In genomic region chr4:14056085-14056484, GRCm38 (mm10) we compare ENCODE assay signal across 24 mouse cellular contexts.
DNase-seq lines count a peak whose midpoint lies in the region; ATAC-seq and TF ChIP-seq lines count a peak whose summit lies in the region.
"Had no signal": no experiment of that assay in that cellular context is flagged by ENCODE, and none has a peak within 500 bp of the region (broad histone marks: within the 10 kb centered on the region; RNA-seq: fewer than 3 reads in every experiment).

No protein-coding gene starts in this region.

- peak; percentile 43; the same call in 1 of the 2 replicates for ATAC-seq in forebrain, embryonic 13.5 days
- no peak for ATAC-seq in forebrain, embryonic 11.5 days (replicated peaks; ENCODE audit: low FRiP score)
- no peak for ATAC-seq in neural tube, embryonic 13.5 days (ENCODE audit: low read depth)
- ATAC-seq in neural tube, embryonic 15.5 days (ENCODE audit: low FRiP score): no peak
- ATAC-seq in forebrain, postnatal 0 days: peak; percentile 58
- ATAC-seq: activated CD4-positive, CD25-positive, alpha-beta regulatory T cell, adult 4 months; CD4-positive, CD25-positive, alpha-beta regulatory T cell, adult 4 months had no signal

- no peak overlapping the region for H3K27ac ChIP-seq in forebrain, embryonic 13.5 days
- H3K27ac ChIP-seq in forebrain, embryonic 11.5 days (ENCODE audit: low read depth, low read length): no peak overlapping the region
- peak overlapping the region; percentile 35; the same call in 1 of the 2 replicates for H3K27ac ChIP-seq in neural tube, embryonic 13.5 days (replicated peaks)
- no peak overlapping the region for H3K27ac ChIP-seq in neural tube, embryonic 15.5 days (replicated peaks)
- no peak overlapping the region for H3K27ac ChIP-seq in CH12.LX (ENCODE audit: insufficient read depth, low read depth)
- H3K27ac ChIP-seq in forebrain, postnatal 0 days (ENCODE audit: low read depth, low read length): no peak overlapping the region
- H3K27ac ChIP-seq: embryonic facial prominence, embryonic 12.5 days; embryonic facial prominence, embryonic 15.5 days; gastrocnemius, adult 2 months; hindbrain, embryonic 12.5 days; hindbrain, embryonic 15.5 days had no signal

- no peaks in the 10 kb centered on the region for H3K9me3 ChIP-seq in forebrain, embryonic 13.5 days (replicated peaks)
- no peaks in the 10 kb centered on the region for H3K9me3 ChIP-seq in forebrain, embryonic 11.5 days (ENCODE audit: control insufficient read depth, low read length)
- no peaks in the 10 kb centered on the region for H3K9me3 ChIP-seq in neural tube, embryonic 13.5 days
- H3K9me3 ChIP-seq in neural tube, embryonic 15.5 days (replicated peaks): no peaks in the 10 kb centered on the region
- no peaks in the 10 kb centered on the region for H3K9me3 ChIP-seq in CH12.LX (replicated peaks; ENCODE audit: low read length)
- no peaks in the 10 kb centered on the region for H3K9me3 ChIP-seq in forebrain, postnatal 0 days (ENCODE audit: low read length)
- H3K9me3 ChIP-seq: embryonic facial prominence, embryonic 12.5 days; embryonic facial prominence, embryonic 15.5 days; hindbrain, embryonic 12.5 days; hindbrain, embryonic 15.5 days had no signal

- TF ChIP-seq RAD21 in CH12.LX (IDR thresholded peaks at IDR 0.05; ENCODE audit: low read depth, low read length): no peak

- no peak overlapping the region for H3K4me3 ChIP-seq in forebrain, embryonic 13.5 days
- H3K4me3 ChIP-seq in forebrain, embryonic 11.5 days (ENCODE audit: low read depth, low read length): no peak overlapping the region
- no peak overlapping the region for H3K4me3 ChIP-seq in neural tube, embryonic 13.5 days
- no peak overlapping the region for H3K4me3 ChIP-seq in neural tube, embryonic 15.5 days (replicated peaks)
- no peak overlapping the region for H3K4me3 ChIP-seq in CH12.LX (replicated peaks in 1 of 3; ENCODE audit: low read depth in 2 of 3, low read length in 2 of 3, poor library complexity in 1 of 3)
- no peak overlapping the region for H3K4me3 ChIP-seq in forebrain, postnatal 0 days (ENCODE audit: low read depth, low read length)
- H3K4me3 ChIP-seq: embryonic facial prominence, embryonic 12.5 days; embryonic facial prominence, embryonic 15.5 days; gastrocnemius, adult 2 months; hindbrain, embryonic 12.5 days; hindbrain, embryonic 15.5 days had no signal

- H3K9ac ChIP-seq in forebrain, embryonic 13.5 days: no peak overlapping the region
- H3K9ac ChIP-seq in forebrain, embryonic 11.5 days (ENCODE audit: low read length): no peak overlapping the region
- H3K9ac ChIP-seq in neural tube, embryonic 13.5 days: no peak overlapping the region
- no peak overlapping the region for H3K9ac ChIP-seq in neural tube, embryonic 15.5 days (replicated peaks)
- H3K9ac ChIP-seq in CH12.LX (ENCODE audit: insufficient read depth, low read depth): no peak overlapping the region
- H3K9ac ChIP-seq in forebrain, postnatal 0 days: no peak overlapping the region
- H3K9ac ChIP-seq: embryonic facial prominence, embryonic 12.5 days; embryonic facial prominence, embryonic 15.5 days; hindbrain, embryonic 12.5 days; hindbrain, embryonic 15.5 days had no signal

- in situ Hi-C loops in CH12.LX (cut with MboI; ENCODE audit: low pct_ligation_motif_present, low pct_unique_long_range_greater_than_20kb, low sequenced_read_pairs): no loop called here

- H3K27me3 ChIP-seq in forebrain, embryonic 13.5 days: no peaks in the 10 kb centered on the region
- H3K27me3 ChIP-seq in forebrain, embryonic 11.5 days (ENCODE audit: control insufficient read depth, insufficient read depth, low read length): no peaks in the 10 kb centered on the region
- no peaks in the 10 kb centered on the region for H3K27me3 ChIP-seq in neural tube, embryonic 13.5 days
- H3K27me3 ChIP-seq in neural tube, embryonic 15.5 days (replicated peaks): no peaks in the 10 kb centered on the region
- no peaks in the 10 kb centered on the region for H3K27me3 ChIP-seq in CH12.LX (replicated peaks)
- H3K27me3 ChIP-seq in forebrain, postnatal 0 days (ENCODE audit: insufficient read depth, low read length): no peaks in the 10 kb centered on the region
- H3K27me3 ChIP-seq: embryonic facial prominence, embryonic 12.5 days; embryonic facial prominence, embryonic 15.5 days; hindbrain, embryonic 12.5 days; hindbrain, embryonic 15.5 days had no signal

- no peak for TF ChIP-seq EP300 in CH12.LX (IDR thresholded peaks at IDR 0.05; ENCODE audit: low read length)

- H3K36me3 ChIP-seq in forebrain, embryonic 13.5 days (ENCODE audit: poor library complexity, severe bottlenecking): no peaks in the 10 kb centered on the region
- H3K36me3 ChIP-seq in forebrain, embryonic 11.5 days (ENCODE audit: control insufficient read depth, insufficient read depth, low read length): no peaks in the 10 kb centered on the region
- no peaks in the 10 kb centered on the region for H3K36me3 ChIP-seq in neural tube, embryonic 13.5 days
- no peaks in the 10 kb centered on the region for H3K36me3 ChIP-seq in neural tube, embryonic 15.5 days
- H3K36me3 ChIP-seq in CH12.LX (replicated peaks in 1 of 2; ENCODE audit: control insufficient read depth in 1 of 2, insufficient read depth in 1 of 2, low read length in 1 of 2): no peaks in the 10 kb centered on the region
- H3K36me3 ChIP-seq in forebrain, postnatal 0 days (ENCODE audit: insufficient read depth): no peaks in the 10 kb centered on the region
- H3K36me3 ChIP-seq: embryonic facial prominence, embryonic 12.5 days; embryonic facial prominence, embryonic 15.5 days; hindbrain, embryonic 12.5 days; hindbrain, embryonic 15.5 days had no signal

- TF ChIP-seq CTCF in CH12.LX (conservative IDR thresholded peaks at IDR 0.05 in 1 of 2, IDR thresholded peaks at IDR 0.05 in 1 of 2; ENCODE audit: low read depth in 2 of 2, low read length in 2 of 2): no peak
- no peak for TF ChIP-seq CTCF in forebrain, postnatal 0 days (IDR thresholded peaks at IDR 0.05; ENCODE audit: low read depth)

- H3K4me2 ChIP-seq in forebrain, embryonic 13.5 days: no peak overlapping the region
- H3K4me2 ChIP-seq in forebrain, embryonic 11.5 days (ENCODE audit: low read depth, low read length, severe bottlenecking): no peak overlapping the region
- no peak overlapping the region for H3K4me2 ChIP-seq in neural tube, embryonic 13.5 days
- H3K4me2 ChIP-seq in neural tube, embryonic 15.5 days: no peak overlapping the region
- no peak overlapping the region for H3K4me2 ChIP-seq in CH12.LX (ENCODE audit: insufficient read depth, low read depth, poor library complexity, severe bottlenecking)
- H3K4me2 ChIP-seq in forebrain, postnatal 0 days (ENCODE audit: low read depth): no peak overlapping the region
- H3K4me2 ChIP-seq: embryonic facial prominence, embryonic 12.5 days; embryonic facial prominence, embryonic 15.5 days; heart, embryonic 11.5 days; hindbrain, embryonic 12.5 days; hindbrain, embryonic 15.5 days had no signal

- no peak for DNase-seq in forebrain, embryonic 11.5 days (ENCODE audit: low spot score)
- DNase-seq in CH12.LX (ENCODE audit: extremely low read depth) (peak; percentile 9), adipocyte (ENCODE audit: low spot score) (no peak)
- no peak for DNase-seq in forebrain, postnatal 0 days
- DNase-seq: adrenal gland, postnatal 10 days; adrenal gland, postnatal 36 days; cerebellum, adult 11 months; cerebellum, adult 2 months; cerebellum, adult 9-11 months; cerebellum, postnatal 25 days; gastrocnemius, adult 2 months; gastrocnemius, postnatal 14 days; heart, adult 11 months; kidney, adult 18-20 months had no signal

- peaks cover 23% of the 10 kb centered on the region for H3K4me1 ChIP-seq in forebrain, embryonic 13.5 days
- no peaks in the 10 kb centered on the region for H3K4me1 ChIP-seq in forebrain, embryonic 11.5 days (replicated peaks; ENCODE audit: control insufficient read depth, insufficient read depth, low read length)
- peaks cover 22% of the 10 kb centered on the region for H3K4me1 ChIP-seq in neural tube, embryonic 13.5 days (replicated peaks)
- H3K4me1 ChIP-seq in neural tube, embryonic 15.5 days: peaks cover 7% of the 10 kb centered on the region; the same call in 1 of the 2 replicates
- H3K4me1 ChIP-seq in CH12.LX (ENCODE audit: control insufficient read depth in 1 of 2, insufficient read depth in 2 of 2): peaks cover 0 to 11% of the 10 kb centered on the region in 2 experiments; a peak in 2 of 4 replicates
- peaks cover 5% of the 10 kb centered on the region; the same call in 1 of the 2 replicates for H3K4me1 ChIP-seq in forebrain, postnatal 0 days (ENCODE audit: insufficient read depth)
- H3K4me1 ChIP-seq: embryonic facial prominence, embryonic 12.5 days; embryonic facial prominence, embryonic 15.5 days; hindbrain, embryonic 12.5 days had no signal

- dilution Hi-C loops in CH12.LX (cut with MboI; ENCODE audit: extremely low pct_ligation_motif_present, extremely low pct_unique_long_range_greater_than_20kb, low sequenced_read_pairs): no loop called here

- TF ChIP-seq POLR2A in CH12.LX (IDR thresholded peaks at IDR 0.05; ENCODE audit: low read depth, low read length): no peak

- 31% methylated on average over 1 of the region's 1 CpGs for WGBS in forebrain, embryonic 13.5 days
- 71% methylated on average over 1 of the region's 1 CpGs for WGBS in forebrain, embryonic 11.5 days
- 57% methylated on average over 1 of the region's 1 CpGs for WGBS in neural tube, embryonic 13.5 days
- WGBS in neural tube, embryonic 15.5 days: 62% methylated on average over 1 of the region's 1 CpGs
- 24% methylated on average over 1 of the region's 1 CpGs for WGBS in forebrain, postnatal 0 days

- H3K79me2 ChIP-seq in CH12.LX (replicated peaks; ENCODE audit: control insufficient read depth, extremely low read depth, insufficient read depth, poor library complexity, severe bottlenecking): no peaks in the 10 kb centered on the region

TF ChIP-seq in CH12.LX, 34 proteins besides CTCF, POLR2A, EP300 and RAD21:
- TF ChIP-seq USF1 (IDR thresholded peaks at IDR 0.05; ENCODE audit: low read depth, low read length) (no peak), ZC3H11A (IDR thresholded peaks at IDR 0.05; ENCODE audit: low read depth, low read length) (no peak), MAX (IDR thresholded peaks at IDR 0.05; ENCODE audit: low read length) (no peak), ETS1 (conservative IDR thresholded peaks at IDR 0.05; ENCODE audit: low read depth, low read length) (no peak), MXI1 (IDR thresholded peaks at IDR 0.05; ENCODE audit: low read depth, low read length) (no peak), ZKSCAN1 (IDR thresholded peaks at IDR 0.05; ENCODE audit: borderline replicate concordance, low read depth, low read length) (no peak), SIN3A (IDR thresholded peaks at IDR 0.05; ENCODE audit: low read length) (no peak), E2F4 (IDR thresholded peaks at IDR 0.05; ENCODE audit: insufficient replicate concordance, low read depth, low read length) (no peak), HCFC1 (IDR thresholded peaks at IDR 0.05; ENCODE audit: low read depth, low read length) (no peak)

Comparison
In these comparisons a context has a peak if more than half of its experiments do, and no peak if none do; other contexts are left out.
1. ATAC-seq: peak in forebrain, embryonic 13.5 days (single experiment) and forebrain, postnatal 0 days (single experiment); none in forebrain, embryonic 11.5 days (single experiment), neural tube, embryonic 13.5 days (single experiment) and neural tube, embryonic 15.5 days (single experiment).